Mouse (Mus musculus): ENCODE data around the gene Hspa5. TPM values are rescaled to one million over a fixed set of nuclear protein-coding genes. Genes with fewer than 3 reads are reported as not detected.
A peak's percentile ranks its signal among the peaks of the same experiment; 100 is the strongest.
"Not testable (repeated sequence)": the region's sequence is repeated elsewhere in the genome, so short reads cannot be mapped to it uniquely, and the experiment has no call there.

Hspa5 gene
- total RNA-seq, 2 experiments from 2014 or later: 216 to 224 TPM

DNA sequence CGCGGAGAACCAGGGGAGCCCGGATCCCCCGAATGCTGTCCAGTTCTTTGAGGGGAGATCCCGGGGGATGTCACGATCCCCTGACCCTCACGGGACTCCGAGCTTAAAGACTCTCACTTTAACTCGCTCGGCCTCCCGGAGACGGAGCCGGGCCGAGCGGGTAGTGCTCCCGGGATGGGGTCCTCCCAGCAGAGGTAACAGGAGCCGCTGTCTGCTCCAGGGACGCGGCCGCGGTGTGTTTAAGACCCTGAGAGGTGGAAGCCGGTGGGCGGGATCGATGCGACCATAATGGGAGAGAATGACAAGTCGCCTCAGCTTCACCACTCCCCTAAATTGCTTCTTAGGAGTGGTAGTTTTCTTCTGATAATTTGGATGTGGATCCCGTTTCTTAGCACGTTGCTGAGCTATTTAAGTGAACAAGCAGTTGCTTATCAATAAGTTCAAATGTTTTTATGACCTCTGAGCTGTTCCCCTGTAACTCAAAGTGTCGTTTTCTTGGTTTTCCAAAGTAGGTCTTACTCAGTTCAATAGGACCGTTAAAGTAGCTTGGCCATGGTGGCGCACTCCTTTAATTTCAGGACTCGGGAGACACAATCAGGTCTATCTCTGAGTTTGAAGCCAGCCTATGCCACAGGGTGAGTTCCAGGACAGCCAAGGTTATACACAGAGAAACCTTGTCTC, 30.9 kb downstream of the Hspa5 start:
- intact Hi-C loops (cut with DNase I): not testable (repeated sequence)
- DNase-seq (ENCODE audit: extremely low spot score in 1 of 2, low spot score in 2 of 2): peak in 1 of 2 experiments; percentile 52

DNA sequence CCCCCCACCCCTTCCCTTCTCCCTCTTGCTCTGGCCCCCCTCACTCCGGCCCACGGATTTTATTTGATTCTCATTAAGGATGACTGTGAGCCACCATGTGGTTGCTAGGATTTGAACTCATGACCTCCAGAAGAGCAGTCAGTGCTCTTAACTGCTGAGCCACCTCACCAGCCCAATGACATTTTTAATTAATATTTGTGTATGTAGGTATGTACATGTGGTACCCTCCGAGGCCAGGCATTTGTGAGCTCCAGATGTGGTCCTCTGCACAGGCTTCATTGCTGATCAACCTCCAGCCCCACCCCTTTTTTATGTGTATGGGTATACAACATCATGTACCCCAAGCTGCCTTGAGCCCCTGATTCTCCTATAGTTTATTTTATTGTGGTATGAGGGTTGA, 32.0 kb downstream of the Hspa5 start:
- intact Hi-C loops (cut with DNase I): no loop called here

DNA sequence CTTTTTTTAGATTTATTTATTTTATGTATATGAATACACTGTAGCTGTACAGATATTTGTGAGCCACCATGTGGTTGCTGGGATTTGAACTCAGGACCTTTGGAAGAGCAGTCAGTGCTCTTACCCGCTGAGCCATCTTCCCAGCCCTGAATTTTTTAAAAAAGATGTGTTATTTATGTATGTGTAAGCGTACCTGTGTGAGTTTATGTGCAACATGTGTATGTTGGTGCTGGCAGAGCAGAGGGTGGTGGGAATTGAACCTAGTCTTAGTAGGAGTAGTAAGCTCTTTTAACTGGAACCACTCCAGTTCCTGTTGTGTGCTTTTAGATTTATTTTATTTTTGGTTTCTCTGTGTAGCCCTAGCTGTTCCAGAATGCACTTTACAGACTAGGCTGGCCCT, 32.4 kb downstream of the Hspa5 start:
- no peak for DNase-seq (ENCODE audit: extremely low spot score in 1 of 2, low spot score in 2 of 2)

More for the DNA sequence above, 32.0 kb downstream of the Hspa5 start:
- no peak for DNase-seq (ENCODE audit: extremely low spot score in 1 of 2, low spot score in 2 of 2)

DNA sequence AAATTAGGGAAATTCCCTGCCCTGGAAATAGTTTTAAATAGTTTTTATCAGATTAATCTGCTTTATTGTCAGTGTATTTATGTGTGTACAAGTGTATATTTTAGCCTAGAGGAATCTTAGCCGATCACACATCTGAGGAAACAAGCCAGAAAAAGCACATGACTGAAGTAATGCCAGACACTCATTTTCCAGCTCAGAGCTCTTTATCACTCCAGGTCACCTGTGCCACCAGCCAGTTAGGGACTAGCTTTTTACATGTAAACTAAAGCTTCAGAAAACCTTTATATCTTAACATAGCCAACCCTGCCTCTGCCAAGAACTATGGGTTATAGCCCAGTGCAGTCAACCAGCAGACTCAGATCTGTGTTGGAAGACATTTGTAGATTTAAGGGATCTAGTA, 33.0 kb downstream of the Hspa5 start:
- no peak for DNase-seq (ENCODE audit: extremely low spot score in 1 of 2, low spot score in 2 of 2)
- intact Hi-C loops (cut with DNase I): no loop called here

More for the DNA sequence above, 32.4 kb downstream of the Hspa5 start:
- intact Hi-C loops (cut with DNase I): no loop called here

DNA sequence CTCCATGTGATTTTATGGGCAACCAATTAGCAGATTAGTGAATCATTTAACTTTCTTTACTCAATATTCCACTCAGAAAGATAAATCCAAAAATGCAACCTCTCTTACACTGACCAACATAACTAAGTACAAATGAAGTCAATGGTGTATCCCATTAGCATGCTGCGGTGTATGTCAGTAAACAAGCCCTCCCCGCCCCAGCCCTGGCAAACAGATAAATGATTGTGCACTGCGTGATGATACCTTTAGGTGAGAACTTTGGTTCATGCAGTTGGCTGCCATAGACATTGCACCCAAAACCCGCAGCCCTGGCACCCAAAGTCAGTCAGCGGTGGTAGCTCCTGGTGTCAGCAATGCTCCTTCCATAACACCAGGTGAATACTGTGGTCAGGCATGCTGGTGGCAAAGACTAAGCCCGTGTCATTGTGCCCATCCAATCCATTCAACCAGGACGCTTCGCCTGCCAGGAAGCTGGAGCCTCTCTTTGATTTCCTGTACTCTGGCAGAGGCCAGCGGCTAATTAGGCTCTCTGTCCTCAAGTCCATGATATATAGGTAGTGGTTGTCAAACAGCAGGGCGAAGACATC, 33.7 kb downstream of the Hspa5 start:
- intact Hi-C loops (cut with DNase I): no loop called here
- DNase-seq (ENCODE audit: extremely low spot score in 1 of 2, low spot score in 2 of 2): no peak

DNA sequence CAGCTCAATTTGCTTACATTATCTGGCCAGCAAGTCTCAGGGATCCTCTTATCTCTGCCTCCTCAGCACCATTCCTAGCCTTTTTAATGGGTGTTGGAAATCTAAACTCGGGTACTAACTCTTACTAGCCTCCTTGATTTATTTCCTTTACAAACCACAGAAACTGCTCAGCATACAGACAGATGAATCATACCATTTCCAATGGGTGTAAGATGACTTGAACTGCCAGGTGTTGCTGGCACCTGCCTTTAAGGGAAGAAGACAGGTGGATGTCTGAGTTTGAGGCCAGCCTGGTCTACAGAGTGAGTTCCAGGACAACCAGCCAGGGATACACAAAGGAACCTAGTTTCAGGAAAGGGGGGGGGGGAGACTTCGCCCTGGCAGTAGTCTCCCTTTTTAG, 36.3 kb downstream of the Hspa5 start:
- DNase-seq (ENCODE audit: extremely low spot score in 1 of 2, low spot score in 2 of 2): no peak
- intact Hi-C loops (cut with DNase I): no loop called here

DNA sequence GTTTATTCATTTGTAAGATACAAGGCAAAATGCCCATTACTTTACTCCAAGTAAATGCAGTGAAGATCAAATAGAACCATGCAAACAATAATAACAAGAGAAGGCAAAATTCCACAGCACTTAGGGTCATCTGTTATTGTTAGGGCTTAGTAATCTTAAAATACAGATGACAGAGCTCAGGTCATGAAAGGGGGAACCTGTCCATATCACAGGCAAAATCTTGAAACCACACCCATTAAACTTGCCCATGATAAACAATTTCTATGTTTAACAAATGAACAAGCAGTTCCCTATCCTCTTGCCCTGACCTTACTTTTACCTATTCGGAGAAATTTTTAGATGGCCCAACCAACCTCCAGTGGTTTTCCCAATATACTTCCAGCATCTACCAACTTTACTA, 37.8 kb downstream of the Hspa5 start:
- intact Hi-C loops (cut with DNase I): no loop called here

DNA sequence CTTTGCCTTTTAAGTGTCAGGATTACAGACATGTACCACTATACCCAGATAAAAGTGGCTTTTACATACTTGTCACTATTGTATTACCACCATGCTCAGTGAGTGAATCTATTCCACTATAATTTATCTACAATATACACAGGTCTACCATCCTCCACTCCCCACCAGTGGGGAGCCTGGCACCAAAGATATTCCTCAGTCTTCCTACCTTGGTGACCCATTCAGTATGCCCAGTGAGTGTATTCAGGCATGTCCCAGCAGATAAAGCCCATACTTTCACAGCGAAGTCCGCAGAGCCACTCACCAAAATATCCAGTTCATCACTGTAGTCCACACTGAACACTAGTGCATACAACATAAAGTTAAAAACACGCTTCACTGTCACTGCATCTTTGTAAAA, 39.0 kb downstream of the Hspa5 start:
- intact Hi-C loops (cut with DNase I): no loop called here
- DNase-seq (ENCODE audit: extremely low spot score in 1 of 2, low spot score in 2 of 2): no peak

More for the DNA sequence above, 37.8 kb downstream of the Hspa5 start:
- no peak for DNase-seq (ENCODE audit: extremely low spot score in 1 of 2, low spot score in 2 of 2)

DNA sequence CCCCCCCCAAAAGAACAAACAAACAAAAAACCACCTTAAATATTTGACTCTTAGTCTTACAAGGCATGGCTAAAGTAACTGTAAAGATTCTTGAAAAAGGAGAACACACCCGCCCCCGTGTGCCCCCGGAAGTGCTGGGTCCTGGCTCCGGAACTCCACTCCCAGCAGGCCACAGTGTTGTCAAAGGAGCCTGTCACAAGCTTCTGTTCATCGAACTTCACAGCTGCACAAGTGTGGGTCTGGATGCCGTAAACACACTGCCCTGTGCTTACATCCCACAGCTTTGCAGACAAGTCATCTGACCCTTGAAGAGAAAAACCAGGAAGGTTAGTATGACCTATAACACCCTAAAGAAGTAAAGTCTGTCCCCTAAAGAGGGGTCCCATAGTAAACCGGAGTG, 40.9 kb downstream of the Hspa5 start:
- intact Hi-C loops (cut with DNase I): no loop called here
- DNase-seq (ENCODE audit: extremely low spot score in 1 of 2, low spot score in 2 of 2): no peak

DNA sequence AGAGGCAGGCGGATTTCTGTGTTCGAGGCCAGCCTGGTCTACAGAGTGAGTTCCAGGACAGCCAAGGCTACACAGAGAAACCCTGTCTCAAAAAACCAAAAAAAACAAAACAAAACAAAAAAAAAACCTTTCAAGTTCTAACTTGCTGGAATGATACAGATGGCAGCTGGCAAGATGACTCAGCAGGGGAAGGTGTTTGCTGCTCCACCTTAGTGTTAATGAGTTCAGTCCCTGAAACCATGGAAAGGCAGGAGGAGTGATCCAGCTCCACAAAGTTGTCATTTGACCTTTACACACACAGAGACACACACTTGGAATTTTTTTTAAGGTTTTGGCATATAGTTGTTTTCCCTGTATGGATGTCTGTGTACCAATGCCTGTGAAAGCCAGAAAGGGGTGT, 44.1 kb downstream of the Hspa5 start:
- intact Hi-C loops (cut with DNase I); DNase-seq (ENCODE audit: extremely low spot score in 1 of 2, low spot score in 2 of 2): not testable (repeated sequence)

DNA sequence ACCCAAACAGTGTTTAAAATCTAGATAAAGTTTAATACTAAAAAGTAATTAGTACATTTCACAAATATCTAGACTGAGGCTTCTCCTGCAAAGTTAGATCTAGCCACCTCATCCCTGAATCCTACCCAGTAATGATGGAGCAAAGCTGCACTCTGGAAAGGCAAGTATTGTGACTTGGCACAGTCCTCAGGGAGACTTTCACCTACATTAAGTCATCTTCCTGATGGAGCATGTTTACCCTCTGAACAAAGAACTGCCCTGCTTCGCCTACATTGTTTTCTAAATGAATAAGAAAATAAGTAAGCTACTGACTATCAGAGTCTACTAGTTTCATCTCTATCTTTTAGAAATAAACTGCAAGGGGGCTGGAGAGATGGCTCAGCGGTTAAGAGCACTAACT, 46.7 kb downstream of the Hspa5 start:
- intact Hi-C loops (cut with DNase I): no loop called here
- DNase-seq (ENCODE audit: extremely low spot score in 1 of 2, low spot score in 2 of 2): no peak

DNA sequence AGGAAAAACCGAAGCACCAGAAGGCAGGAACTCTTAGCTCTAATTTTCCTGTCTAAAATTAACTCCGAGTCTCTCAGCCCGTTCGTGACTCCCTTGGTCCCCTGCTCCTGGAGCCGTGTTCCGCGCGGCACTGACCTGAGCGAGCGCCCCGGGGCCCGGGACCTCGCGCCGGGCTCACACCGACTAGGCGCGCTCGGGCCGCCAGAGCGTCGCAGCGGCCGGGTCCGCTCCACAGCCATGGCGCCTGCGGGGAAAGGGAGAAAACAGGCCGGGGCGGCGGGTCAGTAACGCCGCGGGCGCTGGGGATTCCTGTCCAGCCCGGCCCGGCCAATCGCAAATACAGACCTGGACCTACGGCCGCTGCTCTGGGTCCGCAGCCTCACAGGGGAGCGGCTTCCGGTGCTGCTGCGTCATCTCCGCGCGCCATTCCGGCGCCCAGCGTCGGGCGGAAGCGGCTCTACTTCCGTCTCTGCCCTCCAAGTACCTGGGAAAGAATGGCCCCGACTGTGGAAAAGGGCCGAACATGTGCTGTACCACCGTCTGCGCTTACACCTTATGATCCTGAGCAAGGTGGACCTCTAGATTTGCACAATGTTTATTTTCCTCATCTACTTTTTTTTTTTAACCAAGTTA, 54.2 kb downstream of the Hspa5 start, which contains the start of gene Fbxw2:
TSS of gene Fbxw2 (minus strand) at position 485 of the 633 bp plus-strand sequence.
- intact Hi-C loops (cut with DNase I): loop anchor here (5.0 kb wide), 1 partner anchor 281 kb away; the partner anchor contains the start of gene Cntrl
- DNase-seq (ENCODE audit: extremely low spot score in 1 of 2, low spot score in 2 of 2): peak; percentile 91 to 95

DNA sequence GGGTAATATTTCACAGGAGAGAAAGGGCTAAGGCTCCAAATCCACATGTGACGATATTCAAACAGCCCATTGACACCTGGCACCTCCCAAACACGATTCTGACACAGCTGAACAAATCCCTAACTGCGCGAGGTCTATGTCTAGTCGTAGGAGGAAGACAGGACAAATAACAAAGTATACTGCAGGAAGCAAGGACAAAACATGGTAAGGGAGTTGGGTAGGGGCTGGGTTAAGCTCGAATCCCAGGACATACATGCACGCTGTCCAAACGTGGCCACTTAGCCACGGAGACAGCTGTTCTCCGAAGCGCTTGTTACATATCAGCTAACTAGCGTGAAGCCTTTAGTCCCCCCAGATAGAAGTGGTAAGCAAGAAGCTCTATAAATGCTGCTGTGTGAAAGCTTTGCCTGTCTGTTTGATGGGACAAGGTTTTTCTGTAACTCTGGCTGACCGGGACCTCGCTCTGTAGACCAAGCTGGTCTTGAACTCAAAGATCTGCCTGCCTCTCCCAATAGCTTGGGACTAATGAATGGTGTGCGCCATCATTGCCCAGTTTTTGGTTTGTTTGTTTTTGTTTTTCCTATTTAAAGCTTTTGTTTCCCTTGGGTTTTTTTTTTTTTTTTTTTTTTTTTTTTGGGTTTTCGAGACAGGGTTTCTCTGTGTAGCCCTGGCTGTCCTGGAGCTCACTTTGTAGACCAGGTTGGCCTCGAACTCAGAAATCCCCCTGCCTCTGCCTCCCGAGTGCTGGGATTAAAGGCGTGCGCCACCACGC, 54.9 kb downstream of the Hspa5 start:
- DNase-seq (ENCODE audit: extremely low spot score in 1 of 2, low spot score in 2 of 2): no peak
- intact Hi-C loops (cut with DNase I): loop anchor here (5.0 kb wide), 1 partner anchor 281 kb away; the partner anchor contains the start of gene Cntrl

Other genes starting within 250 kb of the Hspa5 start
- 100 to 1,000 TPM; 109 to 115 TPM for gene Gapvd1, start 16.7 kb upstream of the Hspa5 start, total RNA-seq (2021)
- 10 to 100 TPM; 22.3 to 32.6 TPM for gene Rabepk, start 27.9 kb downstream of the Hspa5 start, total RNA-seq (2021)
- 100 to 1,000 TPM in 1 of 2 experiments, 10 to 100 TPM in 1; 97.1 to 103 TPM for gene Fbxw2, start 54.3 kb downstream of the Hspa5 start, total RNA-seq (2021)
- under 1 TPM in 1 of 2 experiments, not detected in 1; 0.20 TPM for gene Gm34653, start 61.0 kb downstream of the Hspa5 start, total RNA-seq (2021)
- under 1 TPM; 0.34 to 0.53 TPM for gene Cutal, start 102.4 kb downstream of the Hspa5 start, total RNA-seq (2021)
- 10 to 100 TPM; 33.2 to 42.1 TPM for gene Psmd5, start 103.0 kb downstream of the Hspa5 start, total RNA-seq (2021)
- 1 to 10 TPM; 1.3 to 1.8 TPM for gene Phf19, start 142.1 kb downstream of the Hspa5 start, total RNA-seq (2021)
- under 1 TPM; 0.36 to 0.53 TPM for gene Traf1, start 189.8 kb downstream of the Hspa5 start, total RNA-seq (2021)